Mouse (Mus musculus): ENCODE results near the gene Hmgcl. TPM values are rescaled to one million over a fixed set of nuclear protein-coding genes. Genes with fewer than 3 reads are reported as not detected.
"Not testable (repeated sequence)": the region's sequence is repeated elsewhere in the genome, so short reads cannot be mapped to it uniquely, and the experiment has no call there.

Hmgcl gene
- total RNA-seq, 2 experiments from 2014 or later = 33.6 to 36.3 TPM

GRCm38 (mm10) chr4:135955886-135956285 lies 9.6 kb downstream of the Hmgcl start:
- no peak for DNase-seq (ENCODE audit: low spot score in 2 of 2)

- DNase-seq (ENCODE audit: low spot score in 2 of 2) = no peak
Measured at GRCm38 (mm10) chr4:135958354-135958753, 12.1 kb downstream of the Hmgcl start.

- peak; percentile 80 to 81 for DNase-seq (ENCODE audit: low spot score in 2 of 2)
Measured at GRCm38 (mm10) chr4:135960717-135961116, 14.5 kb downstream of the Hmgcl start.

GRCm38 (mm10) chr4:135961709-135962108 lies 15.5 kb downstream of the Hmgcl start:
- DNase-seq (ENCODE audit: low spot score in 2 of 2) = no peak

GRCm38 (mm10) chr4:135962198-135962597 lies 15.9 kb downstream of the Hmgcl start:
- DNase-seq (ENCODE audit: low spot score in 2 of 2) = no peak

GRCm38 (mm10) chr4:135962946-135963345 lies 16.7 kb downstream of the Hmgcl start:
- DNase-seq (ENCODE audit: low spot score in 2 of 2) = no peak

GRCm38 (mm10) chr4:135963457-135964193 lies 17.4 kb downstream of the Hmgcl start, which contains the start of gene Gale:
TSS of gene Gale (plus strand) at chr4:135963727.
- DNase-seq (ENCODE audit: low spot score in 2 of 2) = peak; percentile 87 to 92

- peak; percentile 59 to 67 for DNase-seq (ENCODE audit: low spot score in 2 of 2)
Measured at GRCm38 (mm10) chr4:135964426-135964825, 18.2 kb downstream of the Hmgcl start.

GRCm38 (mm10) chr4:135965113-135965512 lies 18.9 kb downstream of the Hmgcl start:
- no peak for DNase-seq (ENCODE audit: low spot score in 2 of 2)

- no peak for DNase-seq (ENCODE audit: low spot score in 2 of 2)
Measured at GRCm38 (mm10) chr4:135966283-135966682, 20.0 kb downstream of the Hmgcl start.

GRCm38 (mm10) chr4:135967086-135967760 lies 21.0 kb downstream of the Hmgcl start:
- DNase-seq (ENCODE audit: low spot score in 2 of 2) = no peak

- DNase-seq (ENCODE audit: low spot score in 2 of 2) = no peak
Measured at GRCm38 (mm10) chr4:135968271-135968869, 22.1 kb downstream of the Hmgcl start.

GRCm38 (mm10) chr4:135969070-135969750 lies 23.0 kb downstream of the Hmgcl start:
- no peak for DNase-seq (ENCODE audit: low spot score in 2 of 2)

GRCm38 (mm10) chr4:135970585-135970984 lies 24.3 kb downstream of the Hmgcl start:
- no peak for DNase-seq (ENCODE audit: low spot score in 2 of 2)

GRCm38 (mm10) chr4:135971805-135972555 lies 25.7 kb downstream of the Hmgcl start:
- DNase-seq (ENCODE audit: low spot score in 2 of 2) = no peak

- DNase-seq (ENCODE audit: low spot score in 2 of 2) = peak; percentile 90 to 92
Measured at GRCm38 (mm10) chr4:135972556-135972906, 26.3 kb downstream of the Hmgcl start, which contains the start of gene Lypla2. TSS of gene Lypla2 (minus strand) at chr4:135972626.

- DNase-seq (ENCODE audit: low spot score in 2 of 2) = no peak
Measured at GRCm38 (mm10) chr4:135972911-135973811, 26.9 kb downstream of the Hmgcl start.

GRCm38 (mm10) chr4:135976146-135976545 lies 29.9 kb downstream of the Hmgcl start:
- no peak for DNase-seq (ENCODE audit: low spot score in 2 of 2)

GRCm38 (mm10) chr4:135980223-135980622 lies 34.0 kb downstream of the Hmgcl start:
- DNase-seq (ENCODE audit: low spot score in 2 of 2) = not testable (repeated sequence)

All from layer of hippocampus, postnatal 10 days (tissue).